Mouse (Mus musculus) frontal cortex, postnatal 25 days (tissue): ENCODE data around the gene Elane.

Experiments used
- DNase-seq, 2 experiments: peaks; one replicate each; pipeline ENCODE4 v3.0.0; 2022; ENCODE audit warnings: low spot score in 2 of 2

Elane gene

GRCm38 (mm10) chr10:79916081-79916480 is 30.0 kb downstream of the Elane start:
- no peak for DNase-seq

GRCm38 (mm10) chr10:79916808-79917531 is 30.9 kb downstream of the Elane start, which contains the start of gene Kiss1r:
TSS of gene Kiss1r (plus strand) at chr10:79916971.
- DNase-seq = peak; percentile 67 to 71

GRCm38 (mm10) chr10:79917532-79918100 is 31.6 kb downstream of the Elane start:
- no peak for DNase-seq

GRCm38 (mm10) chr10:79918231-79919078 is 32.4 kb downstream of the Elane start:
- no peak for DNase-seq

- no peak for DNase-seq
Observed at GRCm38 (mm10) chr10:79919251-79919849, 33.3 kb downstream of the Elane start.

- no peak for DNase-seq
Observed at GRCm38 (mm10) chr10:79920056-79920890, 34.2 kb downstream of the Elane start.

- DNase-seq = no peak
Observed at GRCm38 (mm10) chr10:79920958-79921535, 35.0 kb downstream of the Elane start, which contains the start of gene R3hdm4. TSS of gene R3hdm4 (minus strand) at chr10:79921208.

- no peak for DNase-seq
Observed at GRCm38 (mm10) chr10:79921572-79921971, 35.5 kb downstream of the Elane start.

- DNase-seq = peak; percentile 95 to 98
Observed at GRCm38 (mm10) chr10:79924998-79925784, 39.1 kb downstream of the Elane start.

GRCm38 (mm10) chr10:79925785-79926490 is 39.9 kb downstream of the Elane start:
- no peak for DNase-seq

GRCm38 (mm10) chr10:79926491-79927323 is 40.7 kb downstream of the Elane start, which contains the start of gene Arid3a:
TSS of gene Arid3a (plus strand) at chr10:79927043.
- DNase-seq = peak; percentile 64 to 71

GRCm38 (mm10) chr10:79927324-79928029 is 41.4 kb downstream of the Elane start:
- DNase-seq = no peak

- no peak for DNase-seq
Observed at GRCm38 (mm10) chr10:79928030-79928694, 42.1 kb downstream of the Elane start.

- no peak for DNase-seq
Observed at GRCm38 (mm10) chr10:79928907-79929701, 43.1 kb downstream of the Elane start.

GRCm38 (mm10) chr10:79929967-79930825 is 44.1 kb downstream of the Elane start:
- no peak for DNase-seq
